Mouse (Mus musculus): ENCODE results near the gene Stard3.

Stard3 gene

DNA sequence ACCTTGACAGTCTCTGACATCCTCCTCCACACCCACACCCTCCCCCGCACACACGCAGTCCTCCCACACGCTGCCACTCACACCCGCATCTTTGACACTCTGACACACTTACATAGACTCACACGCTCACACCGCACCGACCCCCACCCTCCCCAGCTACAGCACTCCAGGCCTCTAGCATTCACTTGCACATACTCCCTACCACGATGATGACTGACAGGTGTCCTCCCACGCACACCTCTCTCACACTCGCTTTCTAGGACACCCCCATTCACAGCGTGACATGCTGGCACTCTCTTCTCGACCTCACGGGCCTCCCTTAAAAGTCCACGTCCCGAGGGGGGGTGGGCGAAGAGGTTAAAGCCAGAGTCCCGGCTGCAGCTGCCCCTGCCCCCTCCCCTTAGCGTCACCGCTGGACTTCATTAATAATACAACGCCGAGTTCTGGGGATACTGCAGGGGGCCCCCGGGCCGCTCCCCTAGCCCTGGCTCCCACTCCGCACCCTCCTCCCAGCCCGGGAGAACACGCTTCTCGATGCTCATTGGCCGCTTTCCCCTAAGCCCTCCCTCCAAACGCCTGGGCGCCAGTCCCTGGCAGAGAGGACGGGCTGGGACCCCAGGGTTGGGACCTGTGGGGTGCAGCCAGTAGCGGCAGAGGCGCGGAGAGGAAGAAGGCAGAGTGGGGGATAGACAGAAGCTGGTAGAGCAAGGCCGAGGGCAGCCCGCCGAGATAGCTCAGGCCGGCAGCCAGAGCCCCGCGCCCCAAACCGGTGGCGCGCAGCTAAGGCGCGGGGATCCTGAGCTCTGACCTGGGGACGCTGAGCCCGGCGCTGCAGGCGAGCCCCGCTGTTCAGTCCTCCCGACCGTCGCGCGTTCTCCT is 9.8 kb upstream of the Stard3 start, which contains the start of gene Ppp1r1b:
Gene Ppp1r1b, plus strand, starts transcription at position 322 of the 879 bp plus-strand sequence.
- DNase-seq: peak; percentile 82

- DNase-seq: peak; percentile 43
These were observed 8.9 kb upstream of the Stard3 start for GRCm38 (mm10) chr11:98349308-98349707.

GRCm38 (mm10) chr11:98352272-98352990 is 5.7 kb upstream of the Stard3 start:
- DNase-seq: no peak

- no peak for DNase-seq
These were observed 4.4 kb upstream of the Stard3 start for GRCm38 (mm10) chr11:98353651-98354211.

DNA sequence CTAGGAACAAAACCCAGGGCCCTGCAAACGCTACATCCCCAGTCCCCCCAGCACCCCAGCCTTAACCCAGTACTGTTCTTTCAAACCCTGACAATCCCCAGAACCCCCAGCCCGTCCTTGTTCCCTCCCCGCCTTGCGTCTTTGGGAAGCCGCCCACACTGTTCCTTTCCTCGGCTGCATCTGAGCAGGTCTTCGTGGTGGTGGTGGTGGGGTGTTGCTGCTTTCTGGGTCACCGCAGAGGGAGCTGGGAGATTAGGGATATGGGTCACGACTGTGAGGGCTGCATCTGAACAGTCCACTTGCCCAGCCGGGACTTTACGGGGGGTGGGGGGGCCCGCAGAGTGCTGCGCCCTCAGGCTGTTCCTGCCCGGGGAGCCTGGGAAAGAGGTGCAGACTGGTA is 3.7 kb upstream of the Stard3 start:
- DNase-seq: no peak

DNA sequence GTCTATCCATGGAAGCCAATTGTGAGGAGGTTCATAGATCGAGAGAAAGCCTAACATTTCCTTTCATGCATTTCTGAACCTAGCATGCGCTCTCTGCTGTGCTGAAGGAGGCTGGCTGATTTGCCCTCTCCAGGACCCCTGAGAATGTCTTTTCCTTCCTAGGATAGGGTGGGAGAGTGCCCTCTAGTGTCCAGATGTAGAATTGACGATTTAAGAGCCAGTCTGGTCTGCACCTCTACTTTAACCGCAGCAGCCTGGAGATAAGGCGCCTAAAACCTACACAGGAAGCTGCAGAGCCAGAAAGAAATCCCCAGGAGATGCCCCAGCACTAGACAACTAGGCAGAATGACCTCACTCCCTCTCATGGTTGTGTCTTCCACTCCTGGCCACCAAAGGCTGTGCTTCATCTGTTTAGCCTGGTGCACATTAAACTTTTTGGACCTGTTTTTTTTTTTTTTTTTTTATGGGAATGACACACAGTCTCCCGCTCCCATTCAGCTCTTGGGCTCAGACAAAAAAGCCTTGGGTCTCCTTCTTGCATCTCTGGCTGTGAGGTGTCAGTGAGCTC is 2.4 kb upstream of the Stard3 start:
- no peak for DNase-seq

- DNase-seq: no peak
These were observed 1.4 kb upstream of the Stard3 start for GRCm38 (mm10) chr11:98356625-98357394.

- DNase-seq: no peak
These were observed 590 bp upstream of the Stard3 start for GRCm38 (mm10) chr11:98357396-98358160.

DNA sequence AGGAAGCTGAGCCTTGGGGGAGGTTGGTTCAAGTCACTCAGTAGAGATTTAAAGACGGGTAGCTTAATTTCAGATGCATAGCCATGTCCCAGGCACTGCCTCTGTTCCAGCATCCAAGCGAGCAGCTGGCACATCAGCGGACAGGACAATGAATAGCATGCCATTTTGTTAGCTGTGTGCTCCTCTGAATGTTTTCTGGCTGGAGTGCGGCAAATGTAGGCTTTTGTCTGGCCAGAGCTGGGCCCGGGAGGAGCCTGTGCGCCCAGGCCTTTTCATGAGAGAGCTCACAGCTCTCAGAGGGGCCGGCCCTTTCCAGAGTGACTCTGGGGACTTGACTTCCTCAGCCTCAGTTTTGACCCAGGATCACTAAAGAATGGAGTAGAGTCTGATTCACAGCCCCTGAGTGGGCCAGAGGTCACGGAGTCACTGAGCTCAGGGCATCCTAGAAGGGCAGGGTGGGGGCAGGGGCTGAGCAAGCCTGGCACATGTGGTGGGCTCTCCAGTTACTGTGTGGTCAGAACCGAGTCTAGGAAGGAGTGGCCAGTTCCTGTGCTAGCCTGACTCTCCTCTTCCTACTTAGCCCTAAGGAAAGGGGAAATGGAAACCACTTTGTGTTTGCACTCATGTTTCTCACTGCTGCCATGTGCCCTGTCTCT is 2.8 kb downstream of the Stard3 start:
- DNase-seq: no peak

GRCm38 (mm10) chr11:98363817-98364216 is 5.6 kb downstream of the Stard3 start:
- DNase-seq: no peak

DNA sequence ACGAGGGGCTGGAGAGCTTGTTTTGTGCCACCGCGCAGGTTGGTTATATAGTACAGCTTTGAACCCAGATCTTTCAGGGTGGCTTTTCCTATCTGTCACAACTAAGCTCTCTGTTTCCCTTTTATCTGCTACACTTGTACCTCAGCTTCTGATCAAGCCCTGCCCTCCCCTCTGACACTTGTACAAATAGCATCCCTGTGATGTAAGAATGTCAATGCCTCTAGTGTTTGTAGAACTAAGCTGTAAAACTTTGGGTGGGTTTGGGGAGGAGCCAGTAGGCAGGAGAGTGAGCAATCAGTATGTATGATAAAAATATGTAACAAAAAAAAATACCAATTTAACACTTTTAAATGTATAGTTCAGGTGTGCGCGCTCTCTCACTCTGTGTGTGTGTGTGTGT is 6.2 kb downstream of the Stard3 start:
- DNase-seq: no peak

- DNase-seq: no peak
These were observed 8.1 kb downstream of the Stard3 start for GRCm38 (mm10) chr11:98366290-98366689.

GRCm38 (mm10) chr11:98367171-98367862 is 9.1 kb downstream of the Stard3 start:
- DNase-seq: no peak

DNA sequence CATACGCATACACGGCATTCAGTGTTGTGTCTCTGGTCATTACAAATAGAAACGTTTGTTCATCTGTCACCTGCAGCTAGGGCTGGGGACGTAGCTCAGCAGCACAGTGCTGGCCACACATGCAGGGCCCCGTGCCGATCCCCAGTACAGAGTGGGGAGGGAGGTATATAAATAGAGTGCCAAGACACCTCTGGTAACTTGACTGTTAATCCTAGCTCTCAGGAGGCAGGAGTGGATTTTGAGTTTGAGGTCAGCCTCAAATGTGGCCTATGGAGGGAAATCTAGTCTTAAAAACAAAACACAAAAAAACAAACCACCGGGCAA is 9.7 kb downstream of the Stard3 start:
- no peak for DNase-seq

GRCm38 (mm10) chr11:98369337-98369736 is 11.2 kb downstream of the Stard3 start:
- peak; percentile 73 for DNase-seq

- DNase-seq: no peak
These were observed 12.4 kb downstream of the Stard3 start for GRCm38 (mm10) chr11:98370588-98370987.

DNA sequence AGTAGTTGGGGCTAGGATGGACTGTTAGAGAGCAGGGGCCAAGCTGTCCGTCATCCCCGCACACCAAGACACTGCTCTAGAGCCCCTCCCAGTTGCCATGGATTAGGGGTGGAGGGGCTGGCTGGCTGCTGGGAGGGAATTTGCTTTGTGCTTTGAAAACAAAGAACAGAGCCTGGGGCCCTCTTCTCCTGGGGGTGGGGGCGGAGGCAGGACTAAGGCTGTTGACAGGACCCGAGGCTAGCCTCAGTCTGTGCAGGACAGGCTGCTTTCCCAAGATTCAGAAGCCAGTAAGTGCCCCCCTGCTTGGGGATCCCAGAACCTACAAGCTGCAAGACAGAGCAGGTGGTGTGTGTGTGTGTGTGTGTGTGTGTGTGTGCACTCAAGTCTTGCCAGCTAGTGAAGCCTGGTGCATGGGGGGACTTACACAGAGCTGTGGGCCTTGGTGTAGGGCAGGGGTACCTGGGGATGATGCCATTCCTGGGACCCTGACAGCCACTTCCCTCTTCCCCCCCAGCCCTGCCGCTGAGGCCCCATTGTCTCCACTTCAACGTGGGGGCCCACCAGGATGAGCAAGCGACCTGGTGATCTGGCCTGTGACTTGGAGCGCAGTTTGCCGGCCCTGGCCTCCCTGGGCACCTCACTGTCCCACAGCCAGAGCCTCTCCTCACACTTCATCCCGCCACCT is 13.5 kb downstream of the Stard3 start:
- no peak for DNase-seq

DNA sequence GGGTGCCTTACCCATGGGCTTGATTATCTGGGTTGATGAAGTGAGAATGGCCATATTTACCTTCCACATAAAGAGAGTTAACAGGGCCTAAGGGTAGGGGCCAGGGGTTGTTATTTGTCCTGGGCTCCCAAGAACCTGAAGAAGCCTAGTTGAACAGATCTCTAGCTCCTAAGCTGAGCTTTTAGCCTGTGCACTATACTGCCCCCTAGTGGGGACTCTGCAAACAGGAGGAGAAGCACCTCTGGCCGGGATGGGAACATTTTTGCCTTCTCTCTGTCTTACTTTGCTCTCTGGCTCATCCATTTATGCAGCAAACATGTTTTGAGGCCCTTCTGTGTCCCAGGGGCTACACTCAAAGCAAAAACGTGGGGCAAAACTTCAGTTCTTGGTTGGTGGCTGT is 14.2 kb downstream of the Stard3 start:
- DNase-seq: no peak

- DNase-seq: no peak
These were observed 15.1 kb downstream of the Stard3 start for GRCm38 (mm10) chr11:98373244-98373643.

- no peak for DNase-seq
These were observed 16.1 kb downstream of the Stard3 start for GRCm38 (mm10) chr11:98374266-98374665.

Measured in cerebellum, adult 11-12 months (tissue).